Mouse (Mus musculus) monocyte, adult 59 days (primary cell): ENCODE data around the gene Ubxn10. TPM values are rescaled to one million over a fixed set of nuclear protein-coding genes. Genes with fewer than 3 reads are reported as not detected.

Experiments
- total RNA-seq, 2 experiments: library from RNA; stranded (reverse); gene quantifications; one replicate each; pipeline ENCODE4 v1.2.4; 2023

Ubxn10 gene
- total RNA-seq: not detected

GRCm38 (mm10) chr4:138737031-138737430 lies at the start of gene Ubxn10:
Gene Ubxn10 (minus strand): TSS chr4:138737167.

GRCm38 (mm10) chr4:138775435-138775834 lies 38.5 kb upstream of the Ubxn10 start, which contains the start of gene Pla2g2d:
Gene Pla2g2d (plus strand): TSS chr4:138775735.

GRCm38 (mm10) chr4:138757416-138757815 lies 20.4 kb upstream of the Ubxn10 start, which contains the start of gene Pla2g2f:
Gene Pla2g2f (minus strand): TSS chr4:138757626.

GRCm38 (mm10) chr4:138724354-138725126 lies 12.4 kb downstream of the Ubxn10 start, which contains the start of gene Pla2g2c:
Gene Pla2g2c (plus strand): TSS chr4:138724792.

Other genes with a start within 250 kb of the Ubxn10 start
- gene Vwa5b1, start 101.3 kb downstream of the Ubxn10 start, total RNA-seq: not detected
- not detected for gene Pla2g2c, start 12.4 kb downstream of the Ubxn10 start, total RNA-seq
- gene Pla2g2f, start 20.5 kb upstream of the Ubxn10 start, total RNA-seq: not detected
- 1 to 10 TPM; 3.2 to 3.5 TPM for gene Pla2g2d, start 38.6 kb upstream of the Ubxn10 start, total RNA-seq
- not detected for gene Pla2g5, start 126.3 kb upstream of the Ubxn10 start, total RNA-seq
- gene Gm13030, start 136.8 kb upstream of the Ubxn10 start, total RNA-seq: not detected
- gene Pla2g2e, start 140.8 kb upstream of the Ubxn10 start, total RNA-seq: not detected
- gene Otud3, start 176.8 kb upstream of the Ubxn10 start, total RNA-seq: 10 to 100 TPM; 10.3 to 11.5 TPM
- gene Rnf186, start 229.9 kb upstream of the Ubxn10 start, total RNA-seq: not detected
- gene Tmco4, start 235.7 kb upstream of the Ubxn10 start, total RNA-seq: 10 to 100 TPM; 21.9 to 23.0 TPM